Mouse (Mus musculus) bone marrow, adult 2 months (tissue): ENCODE measurements around the gene Zfp54. TPM values are rescaled to one million over a fixed set of nuclear protein-coding genes. Genes with fewer than 3 reads are reported as not detected.
"Not testable (repeated sequence)": the region's sequence is repeated elsewhere in the genome, so short reads cannot be mapped to it uniquely, and the experiment has no call there.

ENCODE experiments used
- H3K27ac ChIP-seq: fragments of 200-500 bp; 2 replicates; pipeline ENCODE4 v1.5.1; 2012; ENCODE audit warnings: low read depth, mild to moderate bottlenecking, control low read depth, inconsistent platforms, low read length; ENCODE audit not compliant: control insufficient read depth, poor library complexity, insufficient read depth
- H3K4me1 ChIP-seq: fragments of 200-500 bp; 2 replicates; pipeline ENCODE4 v1.6.1; 2011; ENCODE audit warnings: low read length; ENCODE audit not compliant: control insufficient read depth, insufficient read depth
- H3K4me3 ChIP-seq: fragments of 200-500 bp; replicated peaks from 2 replicates; pipeline ENCODE3; 2011; ENCODE audit warnings: mild to moderate bottlenecking, low read depth, low read length, control low read depth; ENCODE audit not compliant: control insufficient read depth
- CTCF ChIP-seq: fragments of 200-500 bp; IDR thresholded peaks from 2 replicates; pipeline ENCODE4 v1.5.1; 2011; ENCODE audit warnings: low read length, control low read depth; ENCODE audit not compliant: control insufficient read depth, insufficient read depth
- POLR2A ChIP-seq: fragments of 200-500 bp; IDR thresholded peaks from 2 replicates; pipeline ENCODE4 v1.6.1; 2011; ENCODE audit warnings: low read depth, mild to moderate bottlenecking, control low read depth, low read length, borderline replicate concordance; ENCODE audit not compliant: control insufficient read depth
- WGBS: fragments of 180-500 bp; shearing (Covaris S2); methylation state at CpG from one replicate; pipeline ENCODE4 v1.1.7; 2018; 5-methylcytosine and 5-hydroxymethylcytosine counted together
- polyA plus RNA-seq: library from polyadenylated mRNA; stranded (reverse); fragments of >200 nt; gene quantifications from 2 replicates; pipeline ENCODE4 v1.2.4, GENCODE M21; 2011; ENCODE audit warnings: low replicate concordance; ENCODE audit not compliant: missing spikeins, insufficient read depth, insufficient read length

Gene Zfp54
- polyA plus RNA-seq = 0.77 and 4.6 TPM in 2 replicates

- Histone ChIP-seq H3K4me3 (peak within 1 kb of the TSS; percentile 89), H3K27ac (peak within 1 kb of the TSS; percentile 52), H3K4me1 (no peaks in the 10 kb centered on the region)
- TF ChIP-seq CTCF (peak; percentile 47), POLR2A (0 out of 2 replicates have a peak, but pooled peaks have one; percentile 18)
- 0% methylated on average over 22 of the region's 22 CpGs for WGBS
These were observed at the start of gene Zfp54 for GRCm38 (mm10) chr17:21422664-21423599. Gene Zfp54 (plus strand): TSS chr17:21423227.

GRCm38 (mm10) chr17:21375311-21375710 lies 47.7 kb upstream of the Zfp54 start:
- Histone ChIP-seq H3K4me3 (no peak overlapping the region), H3K27ac (no peak overlapping the region), H3K4me1 (no peaks in the 10 kb centered on the region; the same call in 1 of the 2 replicates)
- TF ChIP-seq CTCF = no peak
- no peak for TF ChIP-seq POLR2A
- WGBS = 57% methylated on average over 1 of the region's 1 CpGs

- WGBS = 3% methylated on average over 20 of the region's 20 CpGs
- Histone ChIP-seq H3K4me1 (no peaks in the 10 kb centered on the region; the same call in 1 of the 2 replicates), H3K27ac (peak within 1 kb of the TSS; percentile 35), H3K4me3 (peak within 1 kb of the TSS; percentile 81)
- no peak for TF ChIP-seq CTCF
- no peak; the same call in 1 of the 2 replicates for TF ChIP-seq POLR2A
These were observed 39.5 kb upstream of the Zfp54 start, which contains the start of gene Zfp677 for GRCm38 (mm10) chr17:21383391-21384056. Gene Zfp677 (plus strand): TSS chr17:21383748.

- H3K4me3 ChIP-seq = peak overlapping the region; percentile 81
- peak overlapping the region; percentile 35; the same call in 1 of the 2 replicates for H3K27ac ChIP-seq
- 13% methylated on average over 8 of the region's 8 CpGs for WGBS
- no peak for TF ChIP-seq POLR2A
- no peak for TF ChIP-seq CTCF
- no peaks in the 10 kb centered on the region; the same call in 1 of the 2 replicates for H3K4me1 ChIP-seq
These were observed 39.0 kb upstream of the Zfp54 start for GRCm38 (mm10) chr17:21384057-21384411.

- not testable (repeated sequence) for H3K27ac ChIP-seq, H3K4me1 ChIP-seq, H3K4me3 ChIP-seq
- WGBS = 76% methylated on average over 9 of the region's 9 CpGs
These were observed 15.9 kb downstream of the Zfp54 start for GRCm38 (mm10) chr17:21438806-21439400.

GRCm38 (mm10) chr17:21449669-21450068 lies 26.6 kb downstream of the Zfp54 start:
- TF ChIP-seq POLR2A (no peak), CTCF (peak; percentile 20; the same call in 1 of the 2 replicates)
- H3K4me1 ChIP-seq = peaks cover 2% of the 10 kb centered on the region; the same call in 1 of the 2 replicates
- no peak overlapping the region for H3K4me3 ChIP-seq
- H3K27ac ChIP-seq = peak overlapping the region; percentile 71; the same call in 1 of the 2 replicates
- under 1% methylated on average over 3 of the region's 3 CpGs for WGBS

GRCm38 (mm10) chr17:21450138-21450704 lies 27.2 kb downstream of the Zfp54 start, which contains the start of gene Zfp51:
Gene Zfp51 (plus strand): TSS chr17:21450374.
- TF ChIP-seq POLR2A = peak; percentile 88; the same call in 1 of the 2 replicates
- no peak for TF ChIP-seq CTCF
- Histone ChIP-seq H3K4me3 (peak within 1 kb of the TSS; percentile 84), H3K27ac (peak within 1 kb of the TSS; percentile 71), H3K4me1 (peaks cover 2% of the 10 kb centered on the region; the same call in 1 of the 2 replicates)
- under 1% methylated on average over 26 of the region's 26 CpGs for WGBS
